Comparison of ENCODE assay signal across 8 mouse cellular contexts in genomic region chr6:90462841-90463227, GRCm38 (mm10). TPM values are rescaled to one million over a fixed set of nuclear protein-coding genes. Genes with fewer than 3 reads are reported as not detected.
DNase-seq lines count a peak whose midpoint lies in the region; ATAC-seq and TF ChIP-seq lines count a peak whose summit lies in the region.

No protein-coding gene starts in this region.

- no peak for TF ChIP-seq EP300 in heart, postnatal 0 days (IDR thresholded peaks at IDR 0.05; ENCODE audit: low read depth)

- peaks cover 41% of the 10 kb centered on the region for H3K4me1 ChIP-seq in heart, postnatal 0 days (ENCODE audit: control insufficient read depth, insufficient read depth)
- H3K4me1 ChIP-seq in liver, embryonic 12.5 days, result peaks cover 7% of the 10 kb centered on the region; the same call in 1 of the 2 replicates

- peak; percentile 27 for ATAC-seq in heart, postnatal 0 days (ENCODE audit: insufficient read depth, low read depth)
- ATAC-seq in liver, embryonic 12.5 days, result no peak
- no peak for ATAC-seq in megakaryocyte progenitor cell, adult 5-6 weeks (replicated peaks; ENCODE audit: poor library complexity)

- peak overlapping the region; percentile 96 for H3K9ac ChIP-seq in heart, postnatal 0 days (replicated peaks; ENCODE audit: low read depth, low read length)
- H3K9ac ChIP-seq in liver, embryonic 12.5 days, result peak overlapping the region; percentile 52

- H3K27ac ChIP-seq in heart, postnatal 0 days (ENCODE audit: low read depth), result peak overlapping the region; percentile 97
- H3K27ac ChIP-seq in liver, embryonic 12.5 days, result peak overlapping the region; percentile 67

- under 1% methylated on average over 38 of the region's 38 CpGs for WGBS in heart, postnatal 0 days
- WGBS in liver, embryonic 12.5 days (ENCODE audit: insufficient replicate concordance), result 5% methylated on average over 38 of the region's 38 CpGs

- DNase-seq in adrenal gland, postnatal 10 days, result peak; percentile 42
- no peak for DNase-seq in adrenal gland, postnatal 36 days
- peak; percentile 37 for DNase-seq in ovary, postnatal 36 days (ENCODE audit: low spot score)
- DNase-seq in ovary, adult 18-20 months (ENCODE audit: low spot score), result no peak
- no peak for DNase-seq in heart, postnatal 0 days (ENCODE audit: low spot score)
- DNase-seq in retina, postnatal 1 day, result peak; percentile 64

- peaks cover 13% of the 10 kb centered on the region for H3K36me3 ChIP-seq in heart, postnatal 0 days (replicated peaks; ENCODE audit: control insufficient read depth, insufficient read depth, low read length)
- no peaks in the 10 kb centered on the region for H3K36me3 ChIP-seq in liver, embryonic 12.5 days

- H3K4me2 ChIP-seq in heart, postnatal 0 days (ENCODE audit: low read depth, low read length), result peak overlapping the region; percentile 96
- H3K4me2 ChIP-seq in liver, embryonic 12.5 days, result peak overlapping the region; percentile 73

- TF ChIP-seq CTCF in heart, postnatal 0 days (IDR thresholded peaks at IDR 0.05; ENCODE audit: low read depth), result no peak

- no peaks in the 10 kb centered on the region for H3K9me3 ChIP-seq in heart, postnatal 0 days (replicated peaks; ENCODE audit: control insufficient read depth, low read length)
- H3K9me3 ChIP-seq in liver, embryonic 12.5 days (replicated peaks), result no peaks in the 10 kb centered on the region

- H3K4me3 ChIP-seq in heart, postnatal 0 days (ENCODE audit: low read depth, low read length), result peak overlapping the region; percentile 83
- H3K4me3 ChIP-seq in liver, embryonic 12.5 days, result peak overlapping the region; percentile 56

- H3K27me3 ChIP-seq in heart, postnatal 0 days (ENCODE audit: control insufficient read depth, insufficient read depth, low read length), result peaks cover 14% of the 10 kb centered on the region
- H3K27me3 ChIP-seq in liver, embryonic 12.5 days (replicated peaks), result peaks cover 63% of the 10 kb centered on the region

RNA-seq across cellular contexts. Expression of gene Klf15, which starts 0.5 kb away (rescaled TPM):
- 10 to 100 TPM; 14.8 to 42.1 TPM for total RNA-seq in adrenal gland, postnatal 10 days (2021)
- total RNA-seq in adrenal gland, postnatal 36 days (2021), result 10 to 100 TPM; 31.8 to 35.7 TPM
- 56.9 and 74.5 TPM in 2 replicates for total RNA-seq in heart, postnatal 0 days (2014; rRNA removed; ENCODE audit: low replicate concordance)
- 15.6 and 23.4 TPM in 2 replicates for polyA plus RNA-seq in heart, postnatal 0 days (2015; fragmentation: Nextera tagmentation; extraction: Ambion mirVana)
- 8.6 and 10.3 TPM in 2 replicates for polyA plus RNA-seq in liver, embryonic 12.5 days (2016; fragmentation: Nextera tagmentation; extraction: Ambion mirVana)
- 0.22 TPM in 1 of 2 replicates, not detected in the other for total RNA-seq in megakaryocyte progenitor cell, adult 5-6 weeks (2015)
- not detected in 2 replicates for total RNA-seq in megakaryocyte progenitor cell, adult 5-6 weeks (2017)

RNA-seq across cellular contexts. Expression of gene Aldh1l1, which starts 23.4 kb away (rescaled TPM):
- 10 to 100 TPM; 51.9 to 95.0 TPM for total RNA-seq in adrenal gland, postnatal 10 days (2021)
- 100 to 1,000 TPM; 136 to 172 TPM for total RNA-seq in adrenal gland, postnatal 36 days (2021)
- total RNA-seq in heart, postnatal 0 days (2014; rRNA removed; ENCODE audit: low replicate concordance), result 5.9 and 7.7 TPM in 2 replicates
- polyA plus RNA-seq in heart, postnatal 0 days (2015; fragmentation: Nextera tagmentation; extraction: Ambion mirVana), result 2.3 and 2.8 TPM in 2 replicates
- polyA plus RNA-seq in liver, embryonic 12.5 days (2016; fragmentation: Nextera tagmentation; extraction: Ambion mirVana), result 8.0 and 11.6 TPM in 2 replicates
- 1.1 TPM in 2 replicates for total RNA-seq in megakaryocyte progenitor cell, adult 5-6 weeks (2015)
- total RNA-seq in megakaryocyte progenitor cell, adult 5-6 weeks (2017), result 2.0 and 2.4 TPM in 2 replicates

RNA-seq across cellular contexts. Expression of gene Cfap100, which starts 34.2 kb away (rescaled TPM):
- total RNA-seq in adrenal gland, postnatal 10 days (2021), result under 1 TPM; 0.58 to 0.90 TPM
- total RNA-seq in adrenal gland, postnatal 36 days (2021), result 1 to 10 TPM in 1 of 2 experiments, under 1 TPM in 1; 0.46 to 1.2 TPM
- not detected in 2 replicates for total RNA-seq in heart, postnatal 0 days (2014; rRNA removed; ENCODE audit: low replicate concordance)
- polyA plus RNA-seq in heart, postnatal 0 days (2015; fragmentation: Nextera tagmentation; extraction: Ambion mirVana), result 0.04 and 0.27 TPM in 2 replicates
- not detected in 2 replicates for polyA plus RNA-seq in liver, embryonic 12.5 days (2016; fragmentation: Nextera tagmentation; extraction: Ambion mirVana)
- total RNA-seq in megakaryocyte progenitor cell, adult 5-6 weeks (2015), result not detected in 2 replicates
- not detected in 2 replicates for total RNA-seq in megakaryocyte progenitor cell, adult 5-6 weeks (2017)

Comparison
In these comparisons a context has a peak if more than half of its experiments do, and no peak if none do; other contexts are left out.
1. DNase-seq: peak in adrenal gland, postnatal 10 days (single experiment), ovary, postnatal 36 days (single experiment) and retina, postnatal 1 day (single experiment); none in adrenal gland, postnatal 36 days (0 of 2), ovary, adult 18-20 months (single experiment) and heart, postnatal 0 days (single experiment).
2. RNA of gene Klf15, which starts 0.5 kb away (total RNA-seq): 56.9 to 74.5 TPM in heart, postnatal 0 days, 14.8 to 42.1 TPM in adrenal gland, postnatal 10 days and 31.8 to 35.7 TPM in adrenal gland, postnatal 36 days; 0.22 TPM in megakaryocyte progenitor cell, adult 5-6 weeks; every median in the first group is over 10 times any median in the second.